Mouse (Mus musculus): ENCODE measurements at regions not wholly inside any gene's neighbourhood (a gene's known extent, or its start where the extent isn't known, plus 50 kb on each side); places are given as distances from the start of the nearest gene placed in this dataset.
"Not testable (repeated sequence)": the region's sequence is repeated elsewhere in the genome, so short reads cannot be mapped to it uniquely, and the experiment has no call there.

DNA sequence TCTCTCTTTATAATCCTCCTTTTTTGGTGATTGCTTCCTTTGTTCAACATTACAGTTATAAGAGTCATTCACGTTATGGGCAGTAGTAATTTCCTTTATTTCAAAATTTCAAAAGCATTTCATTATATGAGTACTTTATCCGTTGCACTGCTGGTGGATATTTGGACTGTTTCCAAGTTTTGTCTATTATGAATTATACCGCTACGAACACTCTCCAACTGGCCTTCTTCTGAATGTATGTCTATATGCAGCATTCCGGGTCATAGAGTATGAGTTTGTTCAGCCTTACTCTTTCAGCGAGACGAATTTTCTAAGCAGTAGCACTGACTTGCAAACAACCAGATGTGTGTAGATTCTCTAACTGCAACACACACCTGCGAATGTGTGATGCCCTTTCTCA, 57.8 kb downstream of the Dusp6 start:
- DNase-seq (ENCODE audit: extremely low spot score in 1 of 2, low spot score in 1 of 2), result no peak

DNA sequence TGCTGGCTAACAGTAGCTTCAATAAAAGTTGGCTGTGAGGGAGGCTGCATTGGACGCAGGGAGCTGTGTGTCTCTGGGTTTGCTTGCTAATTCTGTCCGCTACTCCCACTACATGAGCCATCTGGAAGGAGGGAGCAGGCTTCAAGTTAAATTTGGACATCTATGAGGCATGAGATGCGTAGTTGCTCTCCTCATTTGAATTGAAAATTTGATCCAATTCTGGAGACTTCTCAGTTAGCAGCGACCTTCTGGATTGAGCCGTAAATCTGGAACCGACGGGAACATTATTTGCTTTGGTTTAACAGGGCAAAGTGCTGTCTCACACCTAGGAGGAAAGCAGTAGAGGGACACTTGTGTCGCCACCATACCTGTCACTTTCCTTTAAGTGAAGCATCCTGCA, 60.3 kb downstream of the Dusp6 start:
- no peak for DNase-seq (ENCODE audit: extremely low spot score in 1 of 2, low spot score in 1 of 2)

DNA sequence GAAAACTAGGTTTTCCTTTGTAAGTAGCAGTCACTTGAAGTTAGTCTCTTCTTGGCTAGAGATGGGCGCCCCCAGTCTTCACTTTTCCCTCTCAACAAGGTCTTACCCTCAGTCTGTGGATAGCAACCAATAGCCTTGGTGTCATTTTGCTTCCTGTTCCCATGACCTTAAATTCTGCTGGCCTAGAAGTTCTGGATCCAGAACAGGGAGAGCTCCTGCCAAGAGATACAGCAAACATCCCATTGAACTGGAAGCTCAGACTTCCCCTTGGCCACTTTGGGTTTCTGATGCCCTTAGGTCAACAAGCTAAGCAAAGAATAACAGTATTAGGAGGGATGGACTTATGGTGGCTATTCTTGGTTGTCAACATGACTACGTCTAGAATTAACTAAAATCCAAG, 64.5 kb downstream of the Dusp6 start:
- no peak for DNase-seq (ENCODE audit: extremely low spot score in 1 of 2, low spot score in 1 of 2)

DNA sequence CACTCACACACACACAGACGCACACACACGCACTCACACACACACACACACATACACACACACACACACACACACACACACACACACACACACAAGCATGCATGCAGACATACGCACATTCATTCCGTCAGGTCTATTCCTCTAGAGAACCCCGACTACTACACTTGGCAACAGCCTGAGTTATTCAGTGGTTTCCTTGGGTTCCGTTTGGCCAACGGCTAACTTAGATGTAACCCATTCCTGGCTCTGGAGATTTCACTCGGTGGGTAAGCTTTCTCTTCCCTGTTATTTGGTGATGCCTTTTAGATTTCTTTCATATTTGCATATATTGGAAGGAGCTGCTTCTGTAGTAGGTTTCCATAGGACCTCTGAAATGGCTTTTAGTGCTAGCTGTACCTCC, 65.5 kb downstream of the Dusp6 start:
- DNase-seq (ENCODE audit: extremely low spot score in 1 of 2, low spot score in 1 of 2), result no peak

DNA sequence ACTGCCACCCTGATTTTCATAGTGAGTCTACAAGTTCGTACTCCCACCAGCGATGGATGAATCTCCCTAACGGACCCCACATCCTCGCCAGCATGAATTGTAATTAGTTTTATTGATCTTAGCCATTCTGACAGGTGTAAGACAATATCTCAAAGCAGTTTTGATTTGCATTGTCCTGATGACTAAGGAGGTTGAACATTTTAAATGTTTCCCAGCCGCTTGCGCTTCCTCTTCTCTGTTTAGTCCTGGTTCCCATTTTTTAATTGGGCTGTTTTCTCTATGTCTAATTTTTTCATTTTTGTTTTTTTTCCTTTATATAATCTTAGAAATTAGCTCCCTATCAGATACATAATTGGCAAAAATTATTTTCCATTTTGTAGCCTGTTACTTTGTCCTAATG, 66.4 kb downstream of the Dusp6 start:
- DNase-seq (ENCODE audit: extremely low spot score in 1 of 2, low spot score in 1 of 2), result no peak

GRCm38 (mm10) chr10:99330519-99330918, 67.5 kb downstream of the Dusp6 start:
- DNase-seq (ENCODE audit: extremely low spot score in 1 of 2, low spot score in 1 of 2), result no peak

GRCm38 (mm10) chr10:99331876-99332275, 68.8 kb downstream of the Dusp6 start:
- no peak for DNase-seq (ENCODE audit: extremely low spot score in 1 of 2, low spot score in 1 of 2)

DNA sequence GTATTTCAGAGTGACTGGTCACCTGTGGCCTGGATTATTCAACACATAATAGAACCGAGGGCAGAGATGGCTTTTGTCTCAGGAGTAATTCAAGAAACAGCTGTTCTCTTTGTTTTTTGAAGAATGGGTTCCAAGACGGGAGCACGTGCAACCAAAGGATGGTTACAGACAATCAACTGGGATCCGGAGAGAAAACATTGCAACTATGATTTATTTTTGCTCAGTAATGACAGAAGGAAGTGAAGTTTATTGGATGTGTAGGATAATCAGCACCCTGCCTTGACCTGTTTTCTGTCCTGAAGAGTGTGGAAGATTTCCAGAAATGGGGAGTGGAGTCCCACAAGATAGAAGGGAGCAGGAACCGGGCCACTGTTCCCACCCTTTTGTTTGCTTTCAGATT, 70.8 kb downstream of the Dusp6 start:
- no peak for DNase-seq (ENCODE audit: extremely low spot score in 1 of 2, low spot score in 1 of 2)

GRCm38 (mm10) chr10:99336091-99336490, 73.1 kb downstream of the Dusp6 start:
- no peak for DNase-seq (ENCODE audit: extremely low spot score in 1 of 2, low spot score in 1 of 2)

DNA sequence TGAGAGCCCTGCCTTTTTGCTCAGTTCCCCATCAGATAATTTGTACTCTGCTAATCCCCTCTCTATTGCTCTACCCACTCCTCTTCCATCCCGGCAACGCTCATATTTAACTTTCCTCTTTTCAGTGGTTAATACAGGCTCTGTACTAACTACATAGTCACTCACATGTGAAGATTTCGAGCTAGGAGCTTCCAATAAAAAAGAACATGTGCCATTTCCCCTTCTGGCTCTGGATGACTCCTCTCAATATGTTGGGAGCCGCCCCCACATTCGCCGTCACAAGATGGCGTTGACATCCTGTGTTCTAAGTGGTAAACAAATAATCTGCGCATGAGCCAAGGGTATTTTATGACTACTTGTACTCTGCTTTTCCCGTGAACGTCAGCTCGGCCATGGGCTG, 75.8 kb downstream of the Dusp6 start:
- DNase-seq (ENCODE audit: extremely low spot score in 1 of 2, low spot score in 1 of 2), result not testable (repeated sequence)

DNA sequence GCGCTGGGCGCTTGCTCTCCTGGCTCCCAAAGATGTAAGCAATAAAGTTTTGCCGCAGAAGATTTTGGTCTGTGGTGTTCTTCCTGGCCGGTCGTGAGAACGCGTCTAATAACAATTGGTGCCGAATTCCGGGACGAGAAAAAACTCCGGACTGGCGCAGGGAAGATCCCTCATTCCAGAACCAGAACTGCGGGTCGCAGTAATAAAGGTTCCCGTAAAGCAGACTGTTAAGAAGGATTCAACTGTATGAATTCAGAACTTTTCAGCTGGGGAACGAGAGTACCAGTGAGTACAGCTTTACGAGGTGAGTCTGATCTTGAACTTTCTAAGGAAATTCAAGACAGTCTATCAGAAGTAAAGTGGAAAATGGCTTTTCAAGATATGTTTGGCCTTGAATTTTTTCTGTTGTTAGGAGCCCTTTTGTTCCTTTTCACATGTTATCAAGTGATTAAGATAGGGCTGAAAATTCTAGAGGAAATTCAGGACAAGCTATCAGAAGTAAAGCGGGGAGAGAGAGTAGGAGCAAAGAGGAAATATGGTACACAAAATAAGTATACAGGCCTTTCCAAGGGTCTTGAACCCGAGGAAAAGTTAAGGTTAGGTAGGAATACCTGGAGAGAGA, 76.4 kb downstream of the Dusp6 start:
- peak; percentile 30 to 87 for DNase-seq (ENCODE audit: extremely low spot score in 1 of 2, low spot score in 1 of 2)

DNA sequence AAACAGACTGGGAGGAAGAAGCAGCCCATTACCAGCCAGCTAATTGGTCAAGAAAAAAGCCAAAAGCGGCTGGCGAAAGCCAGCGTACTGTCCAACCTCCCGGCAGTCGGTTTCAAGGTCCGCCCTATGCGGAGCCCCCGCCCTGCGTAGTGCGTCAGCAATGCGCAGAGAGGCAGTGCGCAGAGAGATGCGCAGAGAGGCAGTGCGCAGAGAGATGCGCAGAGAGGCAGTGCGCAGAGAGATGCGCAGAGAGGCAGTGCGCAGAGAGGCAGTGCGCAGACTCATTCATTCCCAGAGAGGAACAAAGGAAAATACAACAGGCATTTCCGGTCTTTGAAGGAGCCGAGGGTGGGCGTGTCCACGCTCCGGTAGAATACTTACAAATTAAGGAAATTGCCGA, 77.0 kb downstream of the Dusp6 start:
- not testable (repeated sequence) for DNase-seq (ENCODE audit: extremely low spot score in 1 of 2, low spot score in 1 of 2)

GRCm38 (mm10) chr10:99349125-99349716, 86.2 kb downstream of the Dusp6 start:
- DNase-seq (ENCODE audit: extremely low spot score in 1 of 2, low spot score in 1 of 2), result no peak

- no peak for DNase-seq (ENCODE audit: extremely low spot score in 1 of 2, low spot score in 1 of 2)
Observed at GRCm38 (mm10) chr10:99353541-99354292, 90.7 kb downstream of the Dusp6 start.

- DNase-seq (ENCODE audit: extremely low spot score in 1 of 2, low spot score in 1 of 2), result no peak
Observed at GRCm38 (mm10) chr10:99354352-99354751, 91.3 kb downstream of the Dusp6 start.

DNA sequence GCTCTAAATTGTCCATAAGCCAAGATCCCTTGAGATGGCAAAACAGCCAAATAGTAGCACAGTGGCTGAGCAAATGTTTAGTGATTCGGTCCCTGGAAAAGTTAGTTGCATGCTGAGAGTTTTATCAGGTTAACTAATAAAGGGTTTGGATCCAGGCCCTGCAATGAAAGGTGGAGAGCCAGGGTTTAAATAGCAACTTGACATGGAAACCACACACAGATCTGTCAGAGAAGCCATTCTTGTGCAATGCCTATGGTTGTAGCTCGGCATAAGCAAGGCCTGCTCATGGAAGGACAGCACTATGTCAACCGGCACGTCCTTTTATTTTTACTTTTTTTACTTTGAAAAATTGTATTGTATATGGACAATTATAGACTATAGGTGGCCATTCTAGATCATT, 92.3 kb downstream of the Dusp6 start:
- DNase-seq (ENCODE audit: extremely low spot score in 1 of 2, low spot score in 1 of 2), result no peak

- no peak for DNase-seq (ENCODE audit: extremely low spot score in 1 of 2, low spot score in 1 of 2)
Observed at GRCm38 (mm10) chr10:99356221-99356620, 93.2 kb downstream of the Dusp6 start.

DNA sequence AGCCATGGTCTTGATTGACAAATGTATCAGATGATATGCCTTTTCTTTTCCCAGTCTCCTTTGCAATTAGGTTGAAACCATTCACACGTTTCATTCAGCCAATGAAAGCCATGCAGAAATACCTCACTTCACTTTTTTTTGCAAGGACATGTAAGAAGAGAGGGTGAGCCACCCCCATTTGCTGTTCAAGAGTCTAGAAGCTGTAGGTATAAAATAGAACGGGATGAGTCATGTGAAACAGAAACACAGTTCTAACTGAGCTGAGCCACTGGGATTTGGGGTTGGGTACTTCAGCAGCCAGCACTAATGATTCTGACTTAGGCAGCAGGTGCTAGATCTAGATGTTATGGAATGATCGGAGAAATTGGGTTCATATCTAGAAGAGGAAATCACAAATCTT, 93.9 kb downstream of the Dusp6 start:
- no peak for DNase-seq (ENCODE audit: extremely low spot score in 1 of 2, low spot score in 1 of 2)

DNA sequence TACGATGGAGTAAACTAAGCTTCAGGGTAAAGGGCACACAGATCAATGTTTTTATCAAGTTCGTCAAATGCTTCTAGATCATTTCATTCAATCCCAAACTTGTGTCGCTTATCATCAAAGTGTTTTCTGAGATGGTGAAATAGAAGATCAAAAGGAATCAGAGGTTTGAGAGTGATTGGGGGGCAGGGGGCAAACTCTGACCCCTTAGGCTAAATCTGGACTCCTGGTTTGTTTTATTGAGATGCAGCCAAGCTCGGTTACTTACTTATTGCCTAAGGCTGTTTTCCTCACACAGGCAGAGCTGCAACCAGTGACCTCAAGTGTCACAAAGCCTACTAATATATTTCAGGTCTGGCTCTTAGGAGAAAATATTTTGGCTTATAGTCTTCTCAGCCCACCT, 94.3 kb downstream of the Dusp6 start:
- no peak for DNase-seq (ENCODE audit: extremely low spot score in 1 of 2, low spot score in 1 of 2)

DNA sequence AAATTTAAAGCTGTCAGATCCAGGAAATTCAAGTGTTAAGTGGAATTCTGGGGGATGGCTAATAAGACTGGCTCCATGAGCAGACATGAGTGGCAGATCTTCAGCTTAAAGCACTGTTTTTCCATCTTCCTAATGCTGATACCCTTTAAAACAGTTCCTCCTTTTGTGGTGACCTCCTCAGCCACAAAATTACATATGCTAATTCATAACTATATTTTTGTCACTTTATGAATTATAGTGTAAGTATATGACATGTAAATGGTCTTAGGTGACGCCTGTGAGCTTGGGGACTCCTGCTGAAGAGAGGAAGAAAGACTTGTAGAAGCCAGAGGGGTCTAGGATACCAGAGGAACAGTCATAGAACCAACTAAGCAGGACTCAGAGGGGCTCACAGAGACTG, 95.2 kb downstream of the Dusp6 start:
- no peak for DNase-seq (ENCODE audit: extremely low spot score in 1 of 2, low spot score in 1 of 2)

GRCm38 (mm10) chr10:99359439-99359866, 96.4 kb downstream of the Dusp6 start:
- DNase-seq (ENCODE audit: extremely low spot score in 1 of 2, low spot score in 1 of 2), result no peak

GRCm38 (mm10) chr10:99360601-99361000, 97.6 kb downstream of the Dusp6 start:
- not testable (repeated sequence) for DNase-seq (ENCODE audit: extremely low spot score in 1 of 2, low spot score in 1 of 2)
